Mouse (Mus musculus) stomach, postnatal 0 days (tissue): ENCODE measurements around the gene Hjurp. TPM values are rescaled to one million over a fixed set of nuclear protein-coding genes. Genes with fewer than 3 reads are reported as not detected.
A peak's percentile ranks its signal among the peaks of the same experiment; 100 is the strongest.

Source experiments
- ATAC-seq: fragments of 200-750 bp; cut with Nextera tagmentation; 2 replicates; pipeline ENCODE4 v1.8.0; 2017; ENCODE audit not compliant: low FRiP score, low TSS enrichment
- DNase-seq: peaks from one replicate; pipeline ENCODE4 v3.0.0-alpha.2; 2016; ENCODE audit warnings: low spot score
- H3K27ac ChIP-seq: fragments of 300-500 bp; sonication (generic); replicated peaks from 2 replicates; pipeline ENCODE4 v1.5.1; 2014; ENCODE audit warnings: mild to moderate bottlenecking, control low read depth
- H3K27me3 ChIP-seq: fragments of 300-500 bp; sonication (generic); 2 replicates; pipeline ENCODE4 v1.6.1; 2014; ENCODE audit warnings: low read length; ENCODE audit not compliant: control insufficient read depth, insufficient read depth
- H3K36me3 ChIP-seq: fragments of 300-500 bp; sonication (generic); 2 replicates; pipeline ENCODE4 v1.6.1; 2014; ENCODE audit warnings: low read length, mixed read lengths; ENCODE audit not compliant: control insufficient read depth, insufficient read depth
- H3K4me1 ChIP-seq: fragments of 300-500 bp; sonication (generic); replicated peaks from 2 replicates; pipeline ENCODE4 v1.6.1; 2014; ENCODE audit warnings: antibody characterized with exemption; ENCODE audit not compliant: control insufficient read depth, insufficient read depth
- H3K4me2 ChIP-seq: fragments of 300-500 bp; sonication (generic); replicated peaks from 2 replicates; pipeline ENCODE4 v1.6.1; 2014; ENCODE audit warnings: low read depth, mild to moderate bottlenecking, control low read depth, moderate library complexity
- H3K4me3 ChIP-seq: fragments of 300-500 bp; sonication (generic); 2 replicates; pipeline ENCODE4 v1.5.1; 2014; ENCODE audit warnings: low read depth, low read length, control low read depth
- H3K9ac ChIP-seq: fragments of 300-500 bp; sonication (generic); 2 replicates; pipeline ENCODE4 v1.6.1; 2014; ENCODE audit warnings: mild to moderate bottlenecking, low read length, control low read depth, mixed read lengths
- H3K9me3 ChIP-seq: fragments of 300-500 bp; sonication (generic); 2 replicates; pipeline ENCODE4 v1.6.1; 2016; ENCODE audit warnings: low read length; ENCODE audit not compliant: control insufficient read depth
- CTCF ChIP-seq: IDR thresholded peaks from 2 replicates; pipeline ENCODE4 v1.5.1; 2016; ENCODE audit warnings: antibody characterized with exemption, low read depth, mild to moderate bottlenecking, moderate library complexity
- EP300 ChIP-seq: optimal IDR thresholded peaks from 2 replicates; pipeline ENCODE3; 2016; ENCODE audit warnings: antibody characterized with exemption
- WGBS: fragments of 180-500 bp; shearing (Covaris S2); extraction: QIAGEN DNeasy Blood & Tissue Kit; methylation state at CpG from one replicate; pipeline ENCODE4 v1.1.7; 2014; 5-methylcytosine and 5-hydroxymethylcytosine counted together
- polyA plus RNA-seq: library from polyadenylated mRNA; unstranded; fragments of >200 nt; fragmentation: Nextera tagmentation; extraction: Ambion mirVana; gene quantifications from 2 replicates; pipeline ENCODE4 v1.2.1, GENCODE M21; 2015

The Hjurp gene
- polyA plus RNA-seq, 1 experiment from 2014 or later = 34.1 TPM

- H3K4me1 ChIP-seq = peaks cover 12% of the 10 kb centered on the region
- H3K4me3 ChIP-seq = no peak overlapping the region
- H3K27me3 ChIP-seq = no peaks in the 10 kb centered on the region
- H3K9ac ChIP-seq = peak overlapping the region; percentile 5; the same call in 1 of the 2 replicates
- ATAC-seq = no peak
- WGBS = 73% methylated on average over 11 of the region's 11 CpGs
- no peak for TF ChIP-seq EP300
- TF ChIP-seq CTCF = no peak
- peak; percentile 39 for DNase-seq
- H3K9me3 ChIP-seq = no peaks in the 10 kb centered on the region
- peaks cover 41% of the 10 kb centered on the region for H3K36me3 ChIP-seq
- no peak overlapping the region for H3K4me2 ChIP-seq
- no peak overlapping the region for H3K27ac ChIP-seq
These were observed 2.9 kb downstream of the Hjurp start for GRCm38 (mm10) chr1:88274371-88275077.

DNA sequence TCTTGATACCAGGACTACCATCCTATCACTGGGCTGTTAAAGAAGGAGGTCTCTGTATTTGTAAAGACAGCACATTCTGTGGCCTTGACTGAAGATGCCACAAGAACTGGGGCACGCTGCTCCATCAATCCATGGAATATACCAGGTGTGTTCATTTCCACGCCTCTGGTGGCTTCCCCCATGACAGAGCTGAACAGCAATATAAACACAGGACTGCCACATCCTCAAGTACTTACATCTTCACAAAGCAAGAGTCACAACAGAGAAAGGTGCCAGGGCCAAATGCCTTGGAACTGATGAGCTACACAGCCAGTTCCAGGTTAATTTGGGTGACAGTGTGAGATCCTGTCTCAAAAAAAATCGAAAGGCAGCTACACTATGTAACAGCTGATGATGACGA, 3.6 kb downstream of the Hjurp start:
- no peaks in the 10 kb centered on the region for H3K9me3 ChIP-seq
- no peak overlapping the region for H3K9ac ChIP-seq
- DNase-seq = no peak
- no peak overlapping the region for H3K27ac ChIP-seq
- 81% methylated on average over 4 of the region's 4 CpGs for WGBS
- H3K4me3 ChIP-seq = no peak overlapping the region
- no peak for ATAC-seq
- TF ChIP-seq EP300 = no peak
- no peak for TF ChIP-seq CTCF
- peaks cover 48% of the 10 kb centered on the region for H3K36me3 ChIP-seq
- H3K27me3 ChIP-seq = no peaks in the 10 kb centered on the region
- peaks cover 10% of the 10 kb centered on the region for H3K4me1 ChIP-seq
- H3K4me2 ChIP-seq = no peak overlapping the region

DNA sequence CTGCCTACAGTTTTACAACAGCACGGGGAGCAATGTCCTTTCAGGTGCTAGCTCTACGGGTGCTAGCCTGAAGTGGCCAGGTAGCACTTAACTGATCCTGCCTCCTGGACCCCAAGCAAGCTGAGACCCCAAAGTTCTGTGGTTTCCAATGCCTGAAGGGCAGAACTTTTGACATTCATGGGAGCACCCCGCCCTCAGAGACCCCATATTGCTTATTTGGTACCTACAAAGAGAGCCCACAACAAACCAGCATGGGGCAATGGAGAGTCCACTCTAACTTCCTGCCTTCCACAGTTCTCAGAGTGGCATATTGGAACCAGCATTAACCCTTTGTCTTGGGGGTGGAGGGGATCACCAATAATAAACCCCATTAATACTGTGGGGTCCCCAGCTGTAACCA, 4.1 kb downstream of the Hjurp start:
- WGBS = 93% methylated on average over 3 of the region's 3 CpGs
- H3K4me1 ChIP-seq = peaks cover 10% of the 10 kb centered on the region
- no peak for ATAC-seq

GRCm38 (mm10) chr1:88272851-88273250, 4.6 kb downstream of the Hjurp start:
- ATAC-seq (no peak), DNase-seq (no peak)
- H3K9me3 ChIP-seq = no peaks in the 10 kb centered on the region
- H3K4me3 ChIP-seq = no peak overlapping the region
- WGBS = 63% methylated on average over 4 of the region's 4 CpGs
- TF ChIP-seq CTCF (no peak), EP300 (no peak)
- H3K4me1 ChIP-seq = peaks cover 10% of the 10 kb centered on the region
- no peaks in the 10 kb centered on the region for H3K27me3 ChIP-seq
- H3K27ac ChIP-seq = no peak overlapping the region
- no peak overlapping the region for H3K9ac ChIP-seq
- peaks cover 58% of the 10 kb centered on the region for H3K36me3 ChIP-seq
- no peak overlapping the region for H3K4me2 ChIP-seq

More for the DNA sequence above, 4.1 kb downstream of the Hjurp start:
- no peak for DNase-seq
- Histone ChIP-seq H3K4me2 (no peak overlapping the region), H3K36me3 (peaks cover 53% of the 10 kb centered on the region), H3K9ac (no peak overlapping the region), H3K4me3 (no peak overlapping the region), H3K27ac (no peak overlapping the region), H3K27me3 (no peaks in the 10 kb centered on the region), H3K9me3 (no peaks in the 10 kb centered on the region)
- TF ChIP-seq EP300 (no peak), CTCF (no peak)

DNA sequence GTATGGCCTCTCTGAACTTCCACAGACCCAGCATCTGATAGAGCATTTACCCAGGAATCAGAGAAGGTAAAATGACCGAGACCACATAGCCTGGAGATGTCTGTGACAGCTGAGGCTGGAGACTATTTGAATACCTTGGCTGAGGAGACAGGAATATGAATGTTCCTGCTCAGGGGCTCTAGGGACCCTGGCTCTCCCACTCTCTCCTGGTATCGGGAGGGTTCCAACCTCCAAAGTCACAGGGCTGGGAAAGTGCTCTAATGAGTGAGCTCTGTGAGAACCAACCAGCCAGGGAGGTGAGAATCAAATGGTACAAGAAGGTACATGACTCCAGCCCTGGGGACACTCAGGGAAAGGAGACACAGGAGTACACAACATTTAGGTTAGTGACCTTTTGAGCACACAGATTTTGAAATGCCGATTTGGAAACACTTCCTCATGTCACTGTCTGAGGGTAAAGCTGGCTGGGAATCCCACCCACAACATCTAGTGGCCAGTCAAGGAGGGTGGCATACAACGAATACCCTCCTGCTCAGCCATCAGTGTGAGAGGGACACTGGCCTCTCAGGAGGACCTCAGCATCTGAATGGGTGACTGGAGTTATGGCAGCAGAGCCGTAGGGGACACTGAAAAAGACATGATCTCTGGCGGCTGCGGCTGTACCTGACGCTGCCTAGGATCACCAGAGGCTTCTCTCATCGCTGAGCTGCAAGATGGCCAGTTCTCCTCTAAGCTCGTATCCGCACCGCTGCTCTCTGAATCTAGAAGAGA, 7.7 kb downstream of the Hjurp start:
- ATAC-seq (no peak), DNase-seq (no peak)
- TF ChIP-seq CTCF (no peak), EP300 (no peak)
- 88% methylated on average over 12 of the region's 12 CpGs for whole genome bisulfite sequencing
- H3K4me2 ChIP-seq = no peak overlapping the region
- H3K9ac ChIP-seq = no peak overlapping the region
- H3K4me1 ChIP-seq = no peaks in the 10 kb centered on the region
- no peaks in the 10 kb centered on the region for H3K27me3 ChIP-seq
- no peak overlapping the region for H3K27ac ChIP-seq
- peaks cover 83% of the 10 kb centered on the region for H3K36me3 ChIP-seq
- H3K9me3 ChIP-seq = no peaks in the 10 kb centered on the region
- H3K4me3 ChIP-seq = no peak overlapping the region

DNA sequence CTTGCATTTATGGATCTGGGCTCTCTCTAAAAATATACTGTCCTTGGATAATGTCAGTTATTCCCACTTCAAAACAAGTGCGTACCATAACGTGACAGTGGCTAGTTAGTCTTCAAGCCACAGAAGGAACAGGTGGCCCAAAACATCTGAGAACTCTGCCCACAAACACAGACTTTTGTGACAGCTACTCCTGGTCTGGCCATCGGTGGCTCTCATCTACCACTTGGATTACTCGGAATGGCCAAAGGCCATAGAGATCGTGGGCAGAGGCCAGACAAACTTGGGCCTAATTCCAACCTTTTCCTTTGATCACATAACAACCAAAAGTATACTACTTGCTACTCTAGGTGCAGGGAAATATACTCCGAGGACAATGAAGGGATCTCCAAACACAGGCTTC, 9.4 kb downstream of the Hjurp start:
- TF ChIP-seq CTCF (no peak), EP300 (no peak)
- Histone ChIP-seq H3K27me3 (no peaks in the 10 kb centered on the region), H3K4me3 (no peak overlapping the region), H3K4me2 (no peak overlapping the region), H3K27ac (no peak overlapping the region), H3K9me3 (no peaks in the 10 kb centered on the region), H3K36me3 (peaks cover 84% of the 10 kb centered on the region), H3K4me1 (no peaks in the 10 kb centered on the region), H3K9ac (no peak overlapping the region)
- DNase-seq (no peak), ATAC-seq (no peak; the same call in 1 of the 2 replicates)
- 86% methylated on average over 6 of the region's 6 CpGs for WGBS
